Mouse (Mus musculus): ENCODE measurements around the gene Opn1sw. TPM values are rescaled to one million over a fixed set of nuclear protein-coding genes. Genes with fewer than 3 reads are reported as not detected.

The Opn1sw gene
- total and polyA plus RNA-seq, 2 experiments from 2014 or later: 0.63 to 2.2 TPM

GRCm38 (mm10) chr6:29363129-29363515, 25.1 kb downstream of the Opn1sw start:
- Histone ChIP-seq H3K27ac (no peak overlapping the region), H3K4me2 (ENCODE audit: low read depth, low read length) (no peak overlapping the region), H3K27me3 (ENCODE audit: insufficient read depth, low read length) (no peaks in the 10 kb centered on the region), H3K4me1 (ENCODE audit: insufficient read depth, low read length) (0 out of 2 replicates have a peak, but pooled peaks cover 3% of the 10 kb centered on the region), H3K36me3 (ENCODE audit: insufficient read depth, low read length) (peaks cover 20% of the 10 kb centered on the region), H3K4me3 (ENCODE audit: low read length) (no peak overlapping the region), H3K9ac (replicated peaks; ENCODE audit: low read length) (no peak overlapping the region), H3K9me3 (ENCODE audit: low read length) (no peaks in the 10 kb centered on the region)
- ATAC-seq (no peak), DNase-seq (ENCODE audit: low spot score) (no peak)
- no peak for TF ChIP-seq CTCF (IDR thresholded peaks at IDR 0.05; ENCODE audit: low read depth)
- 67% methylated on average over 3 of the region's 3 CpGs for WGBS

- Histone ChIP-seq H3K27ac (no peak overlapping the region), H3K27me3 (ENCODE audit: insufficient read depth, low read length) (no peaks in the 10 kb centered on the region), H3K36me3 (ENCODE audit: insufficient read depth, low read length) (peaks cover 21% of the 10 kb centered on the region), H3K9me3 (ENCODE audit: low read length) (no peaks in the 10 kb centered on the region), H3K9ac (replicated peaks; ENCODE audit: low read length) (no peak overlapping the region), H3K4me1 (ENCODE audit: insufficient read depth, low read length) (0 out of 2 replicates have a peak, but pooled peaks cover 3% of the 10 kb centered on the region), H3K4me2 (ENCODE audit: low read depth, low read length) (no peak overlapping the region), H3K4me3 (ENCODE audit: low read length) (no peak overlapping the region)
- WGBS: 34% methylated on average over 7 of the region's 7 CpGs
- TF ChIP-seq CTCF (IDR thresholded peaks at IDR 0.05; ENCODE audit: low read depth): peak; percentile 63
- peak; percentile 46 for DNase-seq (ENCODE audit: low spot score)
- ATAC-seq: 0 out of 2 replicates have a peak, but pooled peaks have one; percentile 45
Measured at GRCm38 (mm10) chr6:29362246-29363128, 25.8 kb downstream of the Opn1sw start.

GRCm38 (mm10) chr6:29360211-29360610, 28.1 kb downstream of the Opn1sw start:
- H3K4me3 ChIP-seq (ENCODE audit: low read length): no peak overlapping the region
- H3K9ac ChIP-seq (replicated peaks; ENCODE audit: low read length): no peak overlapping the region
- H3K36me3 ChIP-seq (ENCODE audit: insufficient read depth, low read length): peaks cover 13% of the 10 kb centered on the region; the same call in 1 of the 2 replicates
- 85% methylated on average over 6 of the region's 6 CpGs for WGBS
- H3K4me1 ChIP-seq (ENCODE audit: insufficient read depth, low read length): 0 out of 2 replicates have a peak, but pooled peaks cover 3% of the 10 kb centered on the region
- no peak for ATAC-seq
- H3K27me3 ChIP-seq (ENCODE audit: insufficient read depth, low read length): no peaks in the 10 kb centered on the region
- H3K9me3 ChIP-seq (ENCODE audit: low read length): no peaks in the 10 kb centered on the region
- H3K4me2 ChIP-seq (ENCODE audit: low read depth, low read length): no peak overlapping the region
- no peak for DNase-seq (ENCODE audit: low spot score)
- no peak for TF ChIP-seq CTCF (IDR thresholded peaks at IDR 0.05; ENCODE audit: low read depth)
- H3K27ac ChIP-seq: no peak overlapping the region

GRCm38 (mm10) chr6:29359386-29359785, 28.9 kb downstream of the Opn1sw start:
- Histone ChIP-seq H3K4me2 (ENCODE audit: low read depth, low read length) (no peak overlapping the region), H3K27me3 (ENCODE audit: insufficient read depth, low read length) (no peaks in the 10 kb centered on the region), H3K4me1 (ENCODE audit: insufficient read depth, low read length) (0 out of 2 replicates have a peak, but pooled peaks cover 3% of the 10 kb centered on the region), H3K9me3 (ENCODE audit: low read length) (no peaks in the 10 kb centered on the region), H3K9ac (replicated peaks; ENCODE audit: low read length) (no peak overlapping the region), H3K27ac (no peak overlapping the region), H3K36me3 (ENCODE audit: insufficient read depth, low read length) (peaks cover 13% of the 10 kb centered on the region; the same call in 1 of the 2 replicates), H3K4me3 (ENCODE audit: low read length) (no peak overlapping the region)
- no peak for ATAC-seq
- TF ChIP-seq CTCF (IDR thresholded peaks at IDR 0.05; ENCODE audit: low read depth): no peak
- no peak for DNase-seq (ENCODE audit: low spot score)
- WGBS: 92% methylated on average over 3 of the region's 3 CpGs

- no peaks in the 10 kb centered on the region for H3K9me3 ChIP-seq (ENCODE audit: low read length)
- H3K27me3 ChIP-seq (ENCODE audit: insufficient read depth, low read length): no peaks in the 10 kb centered on the region
- H3K4me3 ChIP-seq (ENCODE audit: low read length): no peak overlapping the region
- WGBS: 53% methylated on average over 5 of the region's 5 CpGs
- no peak overlapping the region for H3K9ac ChIP-seq (replicated peaks; ENCODE audit: low read length)
- TF ChIP-seq CTCF (IDR thresholded peaks at IDR 0.05; ENCODE audit: low read depth): no peak
- DNase-seq (ENCODE audit: low spot score): no peak
- ATAC-seq: no peak
- peaks cover 6% of the 10 kb centered on the region; the same call in 1 of the 2 replicates for H3K36me3 ChIP-seq (ENCODE audit: insufficient read depth, low read length)
- H3K27ac ChIP-seq: no peak overlapping the region
- no peak overlapping the region for H3K4me2 ChIP-seq (ENCODE audit: low read depth, low read length)
- peaks cover 6% of the 10 kb centered on the region; the same call in 1 of the 2 replicates for H3K4me1 ChIP-seq (ENCODE audit: insufficient read depth, low read length)
Measured at GRCm38 (mm10) chr6:29352816-29353215, 35.5 kb downstream of the Opn1sw start.

GRCm38 (mm10) chr6:29351613-29352012, 36.7 kb downstream of the Opn1sw start:
- TF ChIP-seq CTCF (IDR thresholded peaks at IDR 0.05; ENCODE audit: low read depth): peak; percentile 31
- Histone ChIP-seq H3K4me2 (ENCODE audit: low read depth, low read length) (no peak overlapping the region), H3K27ac (no peak overlapping the region), H3K4me3 (ENCODE audit: low read length) (no peak overlapping the region), H3K27me3 (ENCODE audit: insufficient read depth, low read length) (no peaks in the 10 kb centered on the region), H3K9ac (replicated peaks; ENCODE audit: low read length) (no peak overlapping the region), H3K9me3 (ENCODE audit: low read length) (no peaks in the 10 kb centered on the region), H3K4me1 (ENCODE audit: insufficient read depth, low read length) (peaks cover 6% of the 10 kb centered on the region; the same call in 1 of the 2 replicates), H3K36me3 (ENCODE audit: insufficient read depth, low read length) (no peaks in the 10 kb centered on the region)
- ATAC-seq: no peak
- no peak for DNase-seq (ENCODE audit: low spot score)

GRCm38 (mm10) chr6:29348371-29348724, 39.9 kb downstream of the Opn1sw start:
- H3K4me1 ChIP-seq (ENCODE audit: insufficient read depth, low read length): peaks cover 6% of the 10 kb centered on the region; the same call in 1 of the 2 replicates
- no peak for TF ChIP-seq CTCF (IDR thresholded peaks at IDR 0.05; ENCODE audit: low read depth)
- H3K9ac ChIP-seq (replicated peaks; ENCODE audit: low read length): peak overlapping the region; percentile 73
- DNase-seq (ENCODE audit: low spot score): no peak
- H3K36me3 ChIP-seq (ENCODE audit: insufficient read depth, low read length): no peaks in the 10 kb centered on the region
- H3K27ac ChIP-seq: peak overlapping the region; percentile 59; the same call in 1 of the 2 replicates
- ATAC-seq: no peak
- H3K27me3 ChIP-seq (ENCODE audit: insufficient read depth, low read length): no peaks in the 10 kb centered on the region
- peak overlapping the region; percentile 80 for H3K4me3 ChIP-seq (ENCODE audit: low read length)
- H3K9me3 ChIP-seq (ENCODE audit: low read length): no peaks in the 10 kb centered on the region
- peak overlapping the region; percentile 89 for H3K4me2 ChIP-seq (ENCODE audit: low read depth, low read length)
- WGBS: under 1% methylated on average over 15 of the region's 15 CpGs

Measured in hindbrain, postnatal 0 days (tissue).